Mouse (Mus musculus): ENCODE data around the gene Tmem143. TPM values are rescaled to one million over a fixed set of nuclear protein-coding genes. Genes with fewer than 3 reads are reported as not detected.

Tmem143 gene
- total and polyA plus RNA-seq, 3 experiments: 8.8 to 14.6 (median 14.2) TPM

DNA sequence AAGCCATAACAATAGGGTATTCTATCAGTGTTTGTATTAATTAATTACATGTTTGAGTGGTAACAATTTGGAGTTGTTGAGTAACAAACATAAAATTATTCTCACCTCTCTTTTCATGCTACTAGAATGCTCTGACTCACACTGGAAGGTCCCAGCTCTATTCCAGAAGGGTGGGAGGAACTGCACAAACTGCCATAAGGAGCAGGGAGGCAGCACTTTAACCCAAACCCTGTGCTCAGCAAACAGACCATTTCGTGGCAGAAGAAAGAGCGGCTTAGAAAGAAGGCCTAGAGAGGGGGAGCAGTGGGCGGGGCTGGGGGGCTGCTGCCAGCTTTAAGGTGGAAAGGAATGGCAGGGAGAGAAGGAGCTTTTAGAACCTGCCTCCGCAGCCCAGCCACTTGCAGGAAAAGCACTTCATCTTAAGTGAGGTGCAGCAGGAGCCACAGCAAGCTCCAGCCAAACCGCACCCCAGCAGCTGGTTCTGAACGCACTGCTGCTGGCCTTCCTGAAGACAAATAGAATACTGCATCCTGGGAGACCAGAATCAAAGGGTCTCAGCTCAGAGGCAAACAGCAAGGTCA lies 48.2 kb upstream of the Tmem143 start:
- in situ Hi-C loops (cut with MboI; ENCODE audit: low pct_ligation_motif_present, low pct_unique_long_range_greater_than_20kb, low sequenced_read_pairs): no loop called here
- Histone ChIP-seq H3K4me2 (ENCODE audit: insufficient read depth, low read depth, poor library complexity, severe bottlenecking) (no peak overlapping the region), H3K27ac (ENCODE audit: insufficient read depth, low read depth) (no peak overlapping the region), H3K79me2 (replicated peaks; ENCODE audit: control insufficient read depth, extremely low read depth, insufficient read depth, poor library complexity, severe bottlenecking) (no peaks in the 10 kb centered on the region), H3K36me3 (replicated peaks in 1 of 2; ENCODE audit: control insufficient read depth in 1 of 2, insufficient read depth in 1 of 2, low read length in 1 of 2) (no peaks in the 10 kb centered on the region), H3K9me3 (replicated peaks; ENCODE audit: low read length) (no peaks in the 10 kb centered on the region), H3K4me3 (replicated peaks in 1 of 3; ENCODE audit: low read depth in 2 of 3, low read length in 2 of 3, poor library complexity in 1 of 3) (no peak overlapping the region), H3K27me3 (replicated peaks) (peaks cover 11% of the 10 kb centered on the region), H3K4me1 (ENCODE audit: control insufficient read depth in 1 of 2, insufficient read depth in 2 of 2) (peaks cover 2 to 8% of the 10 kb centered on the region in 2 experiments), H3K9ac (ENCODE audit: insufficient read depth, low read depth) (no peak overlapping the region)
- no peak for TF ChIP-seq MAZ (IDR thresholded peaks at IDR 0.05; ENCODE audit: low read depth, low read length)
- dilution Hi-C loops (cut with MboI; ENCODE audit: extremely low pct_ligation_motif_present, extremely low pct_unique_long_range_greater_than_20kb, low sequenced_read_pairs): no loop called here
- no peak for DNase-seq (ENCODE audit: extremely low read depth)

DNA sequence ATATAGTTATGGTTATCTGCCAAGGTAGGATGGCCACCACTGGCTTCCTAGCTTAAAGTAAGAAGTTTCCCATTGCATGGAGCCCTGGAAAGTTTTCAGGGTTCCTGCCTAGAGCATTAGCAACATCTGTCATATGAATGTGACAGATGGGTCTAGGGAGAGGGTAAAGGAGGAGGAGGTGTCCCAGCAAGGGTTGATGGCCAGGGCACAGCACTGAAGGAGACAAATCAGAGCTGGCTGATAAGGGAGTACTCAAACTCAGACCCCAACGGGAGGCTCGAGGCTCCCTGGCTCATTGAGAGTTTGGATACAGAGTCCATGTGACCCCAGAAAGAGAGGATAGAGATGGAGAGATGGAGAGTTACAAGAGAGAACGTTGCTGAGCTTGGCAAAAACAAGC lies 46.1 kb upstream of the Tmem143 start:
- Histone ChIP-seq H3K4me2 (ENCODE audit: insufficient read depth, low read depth, poor library complexity, severe bottlenecking) (no peak overlapping the region), H3K27ac (ENCODE audit: insufficient read depth, low read depth) (no peak overlapping the region), H3K79me2 (replicated peaks; ENCODE audit: control insufficient read depth, extremely low read depth, insufficient read depth, poor library complexity, severe bottlenecking) (no peaks in the 10 kb centered on the region), H3K27me3 (replicated peaks) (peaks cover 19% of the 10 kb centered on the region), H3K4me1 (ENCODE audit: control insufficient read depth in 1 of 2, insufficient read depth in 2 of 2) (no peaks in the 10 kb centered on the region; a peak in 1 of 4 replicates), H3K36me3 (replicated peaks in 1 of 2; ENCODE audit: control insufficient read depth in 1 of 2, insufficient read depth in 1 of 2, low read length in 1 of 2) (no peaks in the 10 kb centered on the region), H3K9me3 (replicated peaks; ENCODE audit: low read length) (no peaks in the 10 kb centered on the region), H3K4me3 (replicated peaks in 1 of 3; ENCODE audit: low read depth in 2 of 3, low read length in 2 of 3, poor library complexity in 1 of 3) (no peak overlapping the region), H3K9ac (ENCODE audit: insufficient read depth, low read depth) (no peak overlapping the region)
- dilution Hi-C loops (cut with MboI; ENCODE audit: extremely low pct_ligation_motif_present, extremely low pct_unique_long_range_greater_than_20kb, low sequenced_read_pairs): no loop called here
- in situ Hi-C loops (cut with MboI; ENCODE audit: low pct_ligation_motif_present, low pct_unique_long_range_greater_than_20kb, low sequenced_read_pairs): no loop called here
- TF ChIP-seq SIN3A (IDR thresholded peaks at IDR 0.05; ENCODE audit: low read length): no peak
- no peak for TF ChIP-seq RAD21 (IDR thresholded peaks at IDR 0.05; ENCODE audit: low read depth, low read length)
- no peak for TF ChIP-seq SMC3 (IDR thresholded peaks at IDR 0.05; ENCODE audit: low read depth, low read length)
- DNase-seq (ENCODE audit: extremely low read depth): no peak

DNA sequence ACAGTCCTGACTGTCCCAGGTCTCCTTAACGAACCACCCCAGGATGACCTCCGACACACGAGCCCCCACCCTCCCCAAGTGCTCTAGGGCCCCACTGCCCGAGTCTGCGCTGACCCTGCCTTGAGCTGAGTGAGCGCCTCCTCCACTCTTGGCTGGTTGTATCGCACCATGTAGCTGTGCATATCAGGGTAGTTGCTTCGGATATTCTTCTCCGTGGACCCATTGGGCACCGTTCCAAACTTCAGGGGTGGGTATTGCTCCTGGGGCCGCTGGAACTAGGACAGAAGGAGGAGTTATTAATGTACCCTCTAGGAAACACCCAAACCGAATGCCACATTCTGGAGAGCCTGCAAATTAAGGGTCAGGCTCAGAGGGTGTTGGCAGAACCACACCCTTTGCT lies 43.7 kb upstream of the Tmem143 start:
- Histone ChIP-seq H3K36me3 (replicated peaks in 1 of 2; ENCODE audit: control insufficient read depth in 1 of 2, insufficient read depth in 1 of 2, low read length in 1 of 2) (no peaks in the 10 kb centered on the region), H3K79me2 (replicated peaks; ENCODE audit: control insufficient read depth, extremely low read depth, insufficient read depth, poor library complexity, severe bottlenecking) (no peaks in the 10 kb centered on the region), H3K4me1 (ENCODE audit: control insufficient read depth in 1 of 2, insufficient read depth in 2 of 2) (no peaks in the 10 kb centered on the region; a peak in 1 of 4 replicates), H3K9ac (ENCODE audit: insufficient read depth, low read depth) (no peak overlapping the region), H3K27me3 (replicated peaks) (peaks cover 32% of the 10 kb centered on the region), H3K27ac (ENCODE audit: insufficient read depth, low read depth) (no peak overlapping the region), H3K9me3 (replicated peaks; ENCODE audit: low read length) (no peaks in the 10 kb centered on the region), H3K4me2 (ENCODE audit: insufficient read depth, low read depth, poor library complexity, severe bottlenecking) (no peak overlapping the region), H3K4me3 (replicated peaks in 1 of 3; ENCODE audit: low read depth in 2 of 3, low read length in 2 of 3, poor library complexity in 1 of 3) (no peak overlapping the region)
- in situ Hi-C loops (cut with MboI; ENCODE audit: low pct_ligation_motif_present, low pct_unique_long_range_greater_than_20kb, low sequenced_read_pairs): no loop called here
- TF ChIP-seq MYC (IDR thresholded peaks at IDR 0.05; ENCODE audit: low read depth, low read length): no peak
- dilution Hi-C loops (cut with MboI; ENCODE audit: extremely low pct_ligation_motif_present, extremely low pct_unique_long_range_greater_than_20kb, low sequenced_read_pairs): no loop called here
- no peak for DNase-seq (ENCODE audit: extremely low read depth)

Data from CH12.LX (cell line).